Mouse (Mus musculus) hematopoietic stem cell, adult 5-6 weeks (primary cell): ENCODE data around the gene Mybphl. TPM values are rescaled to one million over a fixed set of nuclear protein-coding genes. Genes with fewer than 3 reads are reported as not detected.

Experiments
- ATAC-seq, 2 experiments: fragments of 125-278 bp in 1 of 2; replicated peaks in 1 of 2; 2 replicates each; pipeline ENCODE4 v1.8.0; 2016 to 2017; ENCODE audit warnings: inconsistent platforms in 2 of 2, mild to moderate bottlenecking in 2 of 2, moderate number of reproducible peaks in 2 of 2, low read depth in 1 of 2, moderate TSS enrichment in 1 of 2; ENCODE audit not compliant: low FRiP score in 2 of 2, poor library complexity in 2 of 2, severe bottlenecking in 2 of 2, insufficient read depth in 1 of 2, low TSS enrichment in 1 of 2
- total RNA-seq: library from RNA; stranded (forward); fragments of 172-1452, 232-1000 nt; gene quantifications from 2 replicates; pipeline ENCODE4 v1.2.3, GENCODE M21; 2017

Gene Mybphl
- total RNA-seq, 1 experiment from 2014 or later: not detected

DNA sequence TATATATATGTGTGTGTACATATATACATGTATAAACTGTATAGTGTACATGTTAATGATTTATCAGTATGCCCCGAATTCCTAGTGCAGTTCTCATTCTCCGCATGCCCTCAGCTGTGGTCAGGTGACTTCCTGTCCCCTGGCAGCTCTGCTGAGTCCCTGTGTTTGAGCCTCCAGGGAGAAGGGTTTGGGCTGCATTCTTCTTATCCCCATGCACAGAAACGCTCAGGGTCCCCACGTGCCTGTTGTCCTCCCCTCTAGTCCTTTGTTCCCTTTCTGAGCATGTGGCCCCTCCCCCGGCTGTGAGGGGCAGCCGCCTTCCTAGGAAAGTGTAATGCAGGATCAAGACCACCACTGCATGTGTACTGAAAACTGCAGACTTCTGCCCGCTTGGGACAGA is 3.8 kb upstream of the Mybphl start:
- peak in 1 of 2 experiments; percentile 25; a peak in 2 of 4 replicates for ATAC-seq

GRCm38 (mm10) chr3:108363626-108364025 is 1.1 kb upstream of the Mybphl start:
- ATAC-seq: no peak

- no peak for ATAC-seq
Measured at GRCm38 (mm10) chr3:108367173-108367572, 2.5 kb downstream of the Mybphl start.

DNA sequence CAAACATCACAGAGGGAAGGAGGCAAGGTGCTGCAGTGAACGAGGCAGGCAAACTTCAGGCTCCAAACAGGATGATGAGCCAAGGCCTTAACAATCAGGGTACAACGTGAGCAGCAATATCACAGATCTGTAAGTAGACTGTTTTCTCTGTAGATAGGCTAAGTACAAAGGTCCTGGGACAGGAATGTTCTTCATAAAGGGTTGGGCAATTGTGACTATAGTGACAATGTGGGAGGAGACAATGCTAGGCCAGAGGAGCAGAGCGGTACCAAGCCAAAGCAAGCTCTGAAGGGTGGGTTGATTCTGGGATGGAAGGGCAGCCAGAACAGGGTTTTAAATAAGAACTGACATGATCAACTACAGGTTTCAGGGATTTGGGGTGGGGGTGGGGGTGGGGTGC is 3.1 kb downstream of the Mybphl start:
- no peak for ATAC-seq

DNA sequence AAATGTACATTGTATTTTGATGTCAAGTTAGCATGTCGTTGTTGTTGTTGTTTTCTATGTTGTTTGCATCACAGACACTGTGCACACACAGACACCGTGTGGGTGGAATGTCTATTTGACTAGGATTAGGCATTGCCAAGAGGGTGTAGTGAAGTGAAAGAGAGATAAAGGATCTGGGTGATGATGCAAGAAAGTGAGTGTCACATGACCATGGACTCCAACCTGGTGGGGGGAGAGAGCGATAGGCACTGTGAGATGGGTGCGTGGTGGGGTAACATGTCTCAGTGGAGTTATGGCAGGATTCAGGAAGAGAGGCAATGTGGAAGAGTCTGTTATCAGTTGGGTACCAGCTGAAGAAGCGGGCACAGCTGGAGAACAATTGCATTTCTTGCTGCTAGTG is 4.0 kb downstream of the Mybphl start:
- ATAC-seq: no peak

DNA sequence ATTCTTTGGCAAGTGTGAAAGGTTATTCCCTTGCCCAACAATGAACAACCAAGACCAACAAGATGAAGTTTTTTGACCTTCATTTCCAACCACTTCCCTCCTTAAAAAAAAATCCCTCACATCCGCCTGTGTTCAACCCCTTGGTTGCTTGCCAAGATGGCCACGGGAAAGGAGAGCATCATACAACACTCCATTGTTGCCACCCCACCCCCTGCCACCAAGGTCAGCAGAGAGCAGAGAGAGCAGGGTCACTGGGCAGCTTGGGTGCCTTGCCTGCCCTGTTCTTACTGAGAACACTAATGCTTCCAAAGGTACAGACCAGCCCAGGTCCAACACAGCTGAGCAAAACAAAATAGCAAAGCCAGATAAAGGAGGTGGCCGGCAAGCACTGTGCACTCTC is 7.6 kb downstream of the Mybphl start:
- no peak for ATAC-seq

- ATAC-seq: no peak
Measured at GRCm38 (mm10) chr3:108372691-108373090, 8.0 kb downstream of the Mybphl start.

DNA sequence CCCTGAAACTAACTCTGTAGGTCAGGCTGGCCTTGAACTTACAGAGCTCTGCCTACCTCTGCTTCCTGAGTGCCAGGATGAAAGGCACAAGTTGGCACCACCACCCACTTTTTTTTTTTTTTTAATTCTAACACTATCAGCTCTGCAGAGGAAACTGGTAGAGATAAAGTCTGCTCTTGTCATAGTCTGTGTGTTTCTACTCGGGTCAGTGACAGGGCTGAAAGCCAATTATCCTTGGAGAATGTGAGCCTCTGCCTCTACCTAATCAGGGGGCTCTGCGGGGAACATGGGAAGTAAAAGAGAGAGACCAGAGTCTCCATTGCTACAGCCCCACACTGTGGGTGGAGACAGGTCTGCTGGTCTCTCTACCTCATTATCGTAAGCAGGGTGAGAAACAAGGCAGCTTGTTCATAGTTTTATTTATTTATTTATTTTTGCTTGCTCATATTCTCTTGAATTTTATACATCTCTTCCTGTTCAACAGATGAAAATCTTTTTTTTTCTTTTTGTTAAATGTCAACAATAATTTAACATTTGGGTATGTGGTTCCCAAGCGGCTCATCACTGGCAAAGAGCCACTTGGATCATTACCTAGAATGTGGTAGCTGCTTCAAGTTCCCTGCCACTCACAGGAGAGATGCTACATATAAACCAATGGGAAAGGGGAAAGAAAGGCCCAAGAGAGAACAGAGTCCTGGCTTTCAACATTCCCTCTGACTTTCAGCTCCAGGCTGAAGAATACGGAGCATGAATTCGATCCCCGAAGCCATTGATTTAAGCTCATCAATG is 14.4 kb downstream of the Mybphl start:
- no peak for ATAC-seq

GRCm38 (mm10) chr3:108380695-108381094 is 16.0 kb downstream of the Mybphl start:
- no peak for ATAC-seq

DNA sequence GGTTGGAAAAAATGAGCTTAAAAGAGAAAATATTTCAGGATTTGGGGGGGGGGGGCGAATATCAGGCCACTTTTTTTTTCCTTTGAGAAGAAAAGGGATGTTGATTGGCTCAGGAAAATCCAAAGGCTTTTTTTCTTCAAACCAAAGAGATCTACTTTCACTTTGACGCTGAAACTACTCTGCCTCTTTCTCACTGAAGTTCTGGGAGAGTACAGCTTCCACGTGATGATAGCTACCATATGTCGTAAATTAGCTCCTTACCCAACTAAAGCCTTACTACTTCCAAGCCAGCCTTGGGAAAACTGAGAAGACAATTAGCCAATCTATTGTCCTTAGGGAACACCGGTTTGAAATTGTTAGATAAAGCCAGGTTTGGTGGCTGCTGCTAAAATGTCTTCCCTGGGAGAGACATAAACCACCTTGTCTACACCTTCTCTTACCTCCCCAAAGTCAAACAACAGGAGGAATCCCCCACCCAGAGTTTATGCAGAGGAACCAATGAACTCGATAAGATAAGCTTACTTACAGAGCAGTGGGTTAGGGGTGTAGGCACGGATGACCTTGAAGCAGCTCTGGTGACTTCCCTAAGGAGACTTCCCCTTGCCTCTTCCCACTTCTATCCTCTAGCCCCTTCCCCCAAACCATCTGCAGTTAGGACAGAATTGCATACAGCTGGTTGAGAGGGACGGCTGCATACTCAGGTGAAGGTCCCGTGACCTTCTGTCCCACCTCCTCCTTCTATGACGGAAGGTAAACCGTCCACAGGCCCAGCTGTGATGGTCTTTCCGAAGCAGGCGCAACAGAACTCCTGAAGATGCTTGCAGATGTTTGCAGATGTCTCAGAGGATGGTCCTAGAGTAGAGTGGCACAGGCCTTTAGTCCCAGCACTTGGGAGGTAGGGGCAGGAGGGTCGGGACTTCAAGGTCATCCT is 17.5 kb downstream of the Mybphl start:
- no peak for ATAC-seq

- peak; percentile 70 to 77 for ATAC-seq
Measured at GRCm38 (mm10) chr3:108383485-108384354, 19.0 kb downstream of the Mybphl start, which contains the start of gene Psrc1. Psrc1 (plus strand) TSS chr3:108383839.

- no peak for ATAC-seq
Measured at GRCm38 (mm10) chr3:108384425-108384824, 19.7 kb downstream of the Mybphl start.

GRCm38 (mm10) chr3:108386186-108386585 is 21.5 kb downstream of the Mybphl start:
- no peak for ATAC-seq

GRCm38 (mm10) chr3:108389111-108389545 is 24.4 kb downstream of the Mybphl start:
- ATAC-seq: peak; percentile 95 to 98

GRCm38 (mm10) chr3:108392299-108392698 is 27.6 kb downstream of the Mybphl start:
- no peak for ATAC-seq

- no peak for ATAC-seq
Measured at GRCm38 (mm10) chr3:108392793-108393192, 28.1 kb downstream of the Mybphl start.

DNA sequence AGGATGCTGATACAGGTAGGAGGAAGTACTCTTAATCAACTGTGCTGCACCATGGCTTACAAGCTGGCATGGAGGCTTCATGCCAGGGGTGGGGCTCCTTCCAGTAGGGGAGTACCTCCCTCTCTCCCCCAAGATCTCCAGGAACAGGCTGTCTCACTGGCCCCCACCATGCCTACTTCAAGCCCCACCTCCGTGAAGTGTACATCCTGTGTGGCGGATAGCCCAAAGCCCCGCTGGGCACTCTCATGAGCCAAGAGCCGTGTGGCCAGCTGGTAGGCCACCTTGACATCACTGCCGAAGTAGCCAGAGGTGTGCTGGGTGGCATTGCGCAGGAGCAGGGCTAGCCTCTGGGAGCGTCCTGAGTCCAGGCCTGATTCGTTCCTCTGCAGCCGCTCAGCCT is 33.6 kb downstream of the Mybphl start:
- no peak for ATAC-seq
